Mouse (Mus musculus) liver, adult 2 months (tissue): ENCODE data around the gene Ndufb7. TPM values are rescaled to one million over a fixed set of nuclear protein-coding genes. Genes with fewer than 3 reads are reported as not detected.

Experiments used
- DNase-seq: peaks from one replicate; pipeline ENCODE4 v3.0.0-alpha.2; 2011; ENCODE audit warnings: low read depth, low spot score; ENCODE audit errors: extremely low read depth
- H3K27ac ChIP-seq: fragments of 200-500 bp; replicated peaks from 2 replicates; pipeline ENCODE4 v1.5.1; 2012; ENCODE audit warnings: low read depth, mild to moderate bottlenecking, control low read depth, inconsistent platforms, low read length; ENCODE audit not compliant: insufficient read depth
- H3K27me3 ChIP-seq: fragments of 200-500 bp; 2 replicates; pipeline ENCODE4 v1.6.1; 2012; ENCODE audit warnings: mild to moderate bottlenecking, moderate library complexity, low read length, inconsistent platforms; ENCODE audit not compliant: control insufficient read depth, insufficient read depth
- H3K36me3 ChIP-seq: fragments of 200-500 bp; 2 replicates; pipeline ENCODE4 v1.6.1; 2012; ENCODE audit warnings: low read length, inconsistent platforms; ENCODE audit not compliant: control insufficient read depth, insufficient read depth
- H3K4me1 ChIP-seq: fragments of 200-500 bp; 2 replicates; pipeline ENCODE4 v1.6.1; 2011; ENCODE audit warnings: low read length; ENCODE audit not compliant: control insufficient read depth, insufficient read depth
- H3K4me3 ChIP-seq: fragments of 200-500 bp; 2 replicates; pipeline ENCODE4 v1.5.1; 2011; ENCODE audit warnings: low read depth, mild to moderate bottlenecking, control low read depth, low read length, moderate library complexity; ENCODE audit not compliant: insufficient read depth
- H3K79me2 ChIP-seq: fragments of 200-500 bp; 2 replicates; pipeline ENCODE4 v1.6.1; 2012; ENCODE audit warnings: inconsistent platforms, mild to moderate bottlenecking, low read length, moderate library complexity; ENCODE audit not compliant: control insufficient read depth, insufficient read depth
- H3K9ac ChIP-seq: fragments of 200-500 bp; 2 replicates; pipeline ENCODE4 v1.6.1; 2012; ENCODE audit warnings: low read depth, mild to moderate bottlenecking, control low read depth, inconsistent platforms, low read length
- CTCF ChIP-seq: fragments of 200-500 bp; IDR thresholded peaks from 2 replicates; pipeline ENCODE4 v1.5.1; 2011; ENCODE audit warnings: low read depth, low read length, control low read depth
- POLR2A ChIP-seq: fragments of 200-500 bp; IDR thresholded peaks from 2 replicates; pipeline ENCODE4 v1.6.1; 2011; ENCODE audit warnings: low read length, control low read depth; ENCODE audit not compliant: insufficient read depth; ENCODE audit errors: extremely low read depth
- WGBS: fragments of 180-500 bp; shearing (Covaris S2); methylation state at CpG from one replicate; pipeline ENCODE4 v1.1.7; 2018; 5-methylcytosine and 5-hydroxymethylcytosine counted together
- polyA plus RNA-seq: library from polyadenylated mRNA; depleted of rRNA; stranded (reverse); fragments of >200 nt; gene quantifications from 2 replicates; pipeline ENCODE4 v1.2.3, GENCODE M21; 2012
- total RNA-seq: library from RNA; depleted of rRNA; stranded (reverse); fragments of >200 nt; gene quantifications from 2 replicates; pipeline ENCODE4 v1.2.3, GENCODE M21; 2014

Gene Ndufb7
- total and polyA plus RNA-seq, 2 experiments, result 193 to 297 TPM

GRCm38 (mm10) chr8:83562669-83563068 is 3.8 kb upstream of the Ndufb7 start:
- no peaks in the 10 kb centered on the region for H3K36me3 ChIP-seq
- peaks cover 11% of the 10 kb centered on the region; the same call in 1 of the 2 replicates for H3K79me2 ChIP-seq
- no peak for DNase-seq
- H3K27ac ChIP-seq, result no peak overlapping the region
- no peak overlapping the region for H3K4me3 ChIP-seq
- H3K9ac ChIP-seq, result no peak overlapping the region
- H3K4me1 ChIP-seq, result peaks cover 5% of the 10 kb centered on the region
- H3K27me3 ChIP-seq, result no peaks in the 10 kb centered on the region
- TF ChIP-seq POLR2A (no peak), CTCF (no peak)
- WGBS, result 79% methylated on average over 3 of the region's 3 CpGs

DNA sequence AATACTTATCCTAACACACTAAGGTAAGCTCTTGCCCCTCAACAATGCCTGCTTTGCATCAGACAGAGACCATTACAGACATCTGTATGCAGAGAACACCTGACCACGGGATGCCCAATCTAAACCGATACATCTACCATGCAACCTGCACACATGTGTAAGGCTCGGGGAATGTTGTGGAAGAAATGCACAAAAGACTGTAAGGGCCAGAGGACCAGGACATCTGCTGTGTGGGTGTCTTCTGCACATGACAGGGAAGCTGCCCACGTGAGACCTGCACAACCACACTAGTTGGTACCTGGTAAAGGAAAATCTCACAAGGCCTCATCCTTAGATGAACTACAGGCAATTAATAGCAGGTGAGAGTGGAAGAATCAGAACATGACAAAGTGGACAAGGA is 3.2 kb upstream of the Ndufb7 start:
- TF ChIP-seq CTCF (no peak), POLR2A (no peak)
- H3K27me3 ChIP-seq, result no peaks in the 10 kb centered on the region
- peaks cover 16% of the 10 kb centered on the region; the same call in 1 of the 2 replicates for H3K79me2 ChIP-seq
- 73% methylated on average over 4 of the region's 4 CpGs for WGBS
- H3K27ac ChIP-seq, result no peak overlapping the region
- DNase-seq, result no peak
- H3K9ac ChIP-seq, result no peak overlapping the region
- H3K36me3 ChIP-seq, result no peaks in the 10 kb centered on the region
- no peak overlapping the region for H3K4me3 ChIP-seq
- H3K4me1 ChIP-seq, result peaks cover 7% of the 10 kb centered on the region

GRCm38 (mm10) chr8:83565731-83566375 is 618 bp upstream of the Ndufb7 start:
- Histone ChIP-seq H3K79me2 (peaks cover 22% of the 10 kb centered on the region; the same call in 1 of the 2 replicates), H3K27ac (no peak overlapping the region), H3K27me3 (no peaks in the 10 kb centered on the region), H3K4me1 (peaks cover 9% of the 10 kb centered on the region), H3K4me3 (no peak overlapping the region), H3K36me3 (no peaks in the 10 kb centered on the region), H3K9ac (no peak overlapping the region)
- TF ChIP-seq CTCF (peak; percentile 31; the same call in 1 of the 2 replicates), POLR2A (no peak)
- DNase-seq, result no peak
- WGBS, result 79% methylated on average over 9 of the region's 9 CpGs

- Histone ChIP-seq H3K4me1 (peaks cover 9% of the 10 kb centered on the region), H3K4me3 (peak overlapping the region; percentile 75; the same call in 1 of the 2 replicates)
These were observed 1.2 kb downstream of the Ndufb7 start for GRCm38 (mm10) chr8:83567668-83568067.

GRCm38 (mm10) chr8:83568128-83568527 is 1.7 kb downstream of the Ndufb7 start:
- TF ChIP-seq CTCF (no peak), POLR2A (no peak)
- WGBS, result 82% methylated on average over 5 of the region's 5 CpGs
- no peak for DNase-seq
- no peaks in the 10 kb centered on the region for H3K27me3 ChIP-seq
- no peak overlapping the region for H3K27ac ChIP-seq
- no peak overlapping the region for H3K9ac ChIP-seq
- no peak overlapping the region for H3K4me3 ChIP-seq
- H3K79me2 ChIP-seq, result peaks cover 32% of the 10 kb centered on the region; the same call in 1 of the 2 replicates
- H3K36me3 ChIP-seq, result no peaks in the 10 kb centered on the region; the same call in 1 of the 2 replicates
- peaks cover 9% of the 10 kb centered on the region for H3K4me1 ChIP-seq

More at GRCm38 (mm10) chr8:83567668-83568067, 1.2 kb downstream of the Ndufb7 start:
- Histone ChIP-seq H3K79me2 (peaks cover 32% of the 10 kb centered on the region; the same call in 1 of the 2 replicates), H3K36me3 (no peaks in the 10 kb centered on the region; the same call in 1 of the 2 replicates), H3K27me3 (no peaks in the 10 kb centered on the region), H3K27ac (no peak overlapping the region), H3K9ac (peak overlapping the region; percentile 87)
- WGBS, result 60% methylated on average over 3 of the region's 3 CpGs
- DNase-seq, result no peak
- TF ChIP-seq POLR2A (no peak), CTCF (no peak)

GRCm38 (mm10) chr8:83568755-83569154 is 2.3 kb downstream of the Ndufb7 start:
- 77% methylated on average over 5 of the region's 5 CpGs for WGBS
- Histone ChIP-seq H3K27me3 (no peaks in the 10 kb centered on the region), H3K9ac (no peak overlapping the region), H3K4me3 (no peak overlapping the region), H3K27ac (no peak overlapping the region), H3K79me2 (peaks cover 32% of the 10 kb centered on the region; the same call in 1 of the 2 replicates), H3K4me1 (peaks cover 9% of the 10 kb centered on the region), H3K36me3 (no peaks in the 10 kb centered on the region; the same call in 1 of the 2 replicates)
- DNase-seq, result no peak
- TF ChIP-seq POLR2A (no peak), CTCF (no peak)
